Mouse (Mus musculus) MEL (cell line): ENCODE measurements around the gene Pik3cg. TPM values are rescaled to one million over a fixed set of nuclear protein-coding genes. Genes with fewer than 3 reads are reported as not detected.
"Not testable (repeated sequence)": the region's sequence is repeated elsewhere in the genome, so short reads cannot be mapped to it uniquely, and the experiment has no call there.

ENCODE experiments used
- DNase-seq: peaks from one replicate; pipeline ENCODE4 v3.0.0; 2011; ENCODE audit warnings: low read depth, low spot score
- H3K27ac ChIP-seq: 2 replicates; pipeline ENCODE4 v1.5.1; 2012; ENCODE audit warnings: low read depth, mild to moderate bottlenecking, control low read depth, low read length, moderate library complexity; ENCODE audit not compliant: control insufficient read depth
- H3K27me3 ChIP-seq, 2 experiments: fragments of 150-350 bp in 1 of 2; sonication (generic) in 1 of 2; 2 replicates each; pipeline ENCODE4 v1.6.1; 2012; ENCODE audit warnings: low read length in 2 of 2, mild to moderate bottlenecking in 2 of 2, improper control_type of control experiment in 1 of 2, moderate library complexity in 1 of 2; ENCODE audit not compliant: insufficient read depth in 2 of 2, control insufficient read depth in 1 of 2
- H3K36me3 ChIP-seq, 2 experiments: 2 replicates each; pipeline ENCODE4 v1.6.1; 2012 to 2014; ENCODE audit warnings: low read length in 2 of 2, improper control_type of control experiment in 1 of 2, inconsistent platforms in 1 of 2, mild to moderate bottlenecking in 1 of 2; ENCODE audit not compliant: insufficient read depth in 2 of 2, control insufficient read depth in 1 of 2
- H3K4me1 ChIP-seq, 2 experiments: fragments of 150-350 bp in 1 of 2; sonication (generic) in 1 of 2; 2 replicates each; pipeline ENCODE4 v1.6.1; 2012; ENCODE audit warnings: low read length in 2 of 2, improper control_type of control experiment in 1 of 2, mild to moderate bottlenecking in 1 of 2; ENCODE audit not compliant: insufficient read depth in 2 of 2, control insufficient read depth in 1 of 2
- H3K4me3 ChIP-seq, 2 experiments: fragments of 150-350 bp in 1 of 2; sonication (generic) in 1 of 2; 2 replicates each; pipeline ENCODE4 v1.5.1; 2012; ENCODE audit warnings: low read depth in 2 of 2, low read length in 2 of 2, mild to moderate bottlenecking in 2 of 2, moderate library complexity in 2 of 2, control low read depth in 1 of 2, improper control_type of control experiment in 1 of 2; ENCODE audit not compliant: control insufficient read depth in 1 of 2, insufficient read depth in 1 of 2
- H3K79me2 ChIP-seq: 2 replicates; pipeline ENCODE4 v1.6.1; 2012; ENCODE audit warnings: mild to moderate bottlenecking, low read length, moderate library complexity; ENCODE audit not compliant: control insufficient read depth, poor library complexity, insufficient read depth
- H3K9ac ChIP-seq: 2 replicates; pipeline ENCODE4 v1.6.1; 2012; ENCODE audit warnings: low read depth, mild to moderate bottlenecking, control low read depth, low read length, moderate library complexity; ENCODE audit not compliant: control insufficient read depth, poor library complexity, severe bottlenecking
- H3K9me3 ChIP-seq: fragments of 150-350 bp; sonication (generic); replicated peaks from 2 replicates; pipeline ENCODE4 v1.6.1; 2012; ENCODE audit warnings: mild to moderate bottlenecking, low read length, improper control_type of control experiment, moderate library complexity; ENCODE audit not compliant: insufficient read depth
- CHD1 ChIP-seq: IDR thresholded peaks from 2 replicates; pipeline ENCODE4 v1.6.1; 2012; ENCODE audit warnings: low read depth, mild to moderate bottlenecking, inconsistent platforms, low read length, improper control_type of control experiment
- CHD2 ChIP-seq: IDR thresholded peaks from 2 replicates; pipeline ENCODE4 v1.6.1; 2011; ENCODE audit warnings: low read length, improper control_type of control experiment
- CTCF ChIP-seq, 3 experiments: IDR thresholded peaks in 2 of 3; conservative IDR thresholded peaks in 1 of 3; 2 replicates each; pipeline ENCODE4 v1.5.1; 2011 to 2012; ENCODE audit warnings: low read length in 3 of 3, low read depth in 2 of 3, mild to moderate bottlenecking in 2 of 3, improper control_type of control experiment in 1 of 3, inconsistent platforms in 1 of 3, mixed read lengths in 1 of 3, moderate library complexity in 1 of 3; ENCODE audit not compliant: control insufficient read depth in 1 of 3, insufficient read depth in 1 of 3, poor library complexity in 1 of 3, severe bottlenecking in 1 of 3
- GATA1 ChIP-seq: IDR thresholded peaks from 2 replicates; pipeline ENCODE4 v1.6.1; 2011; ENCODE audit warnings: low read depth, low read length, improper control_type of control experiment
- HCFC1 ChIP-seq: IDR thresholded peaks from 2 replicates; pipeline ENCODE4 v1.6.1; 2012; ENCODE audit warnings: low read depth, mild to moderate bottlenecking, inconsistent platforms, low read length, improper control_type of control experiment, moderate library complexity
- JUND ChIP-seq: IDR thresholded peaks from 2 replicates; pipeline ENCODE4 v1.6.1; 2011; ENCODE audit warnings: low read depth, mild to moderate bottlenecking, improper control_type of control experiment, low read length
- KAT2A ChIP-seq: conservative IDR thresholded peaks from 2 replicates; pipeline ENCODE4 v1.6.1; 2012; ENCODE audit warnings: low read depth, low read length, improper control_type of control experiment, inconsistent platforms
- MAFK ChIP-seq: IDR thresholded peaks from 2 replicates; pipeline ENCODE4 v1.6.1; 2011; ENCODE audit warnings: low read depth, mild to moderate bottlenecking, low read length, improper control_type of control experiment, borderline replicate concordance
- MAX ChIP-seq: IDR thresholded peaks from 2 replicates; pipeline ENCODE4 v1.6.1; 2011; ENCODE audit warnings: low read length, improper control_type of control experiment
- MAZ ChIP-seq: IDR thresholded peaks from 2 replicates; pipeline ENCODE4 v1.6.1; 2012; ENCODE audit warnings: low read depth, mild to moderate bottlenecking, inconsistent platforms, low read length, improper control_type of control experiment
- MEF2A ChIP-seq: IDR thresholded peaks from 2 replicates; pipeline ENCODE4 v1.6.1; 2014; ENCODE audit warnings: low read depth, mild to moderate bottlenecking, inconsistent platforms, low read length, improper control_type of control experiment; ENCODE audit not compliant: poor library complexity, insufficient replicate concordance, severe bottlenecking; ENCODE audit errors: extremely low read depth
- MXI1 ChIP-seq: IDR thresholded peaks from 2 replicates; pipeline ENCODE4 v1.6.1; 2011; ENCODE audit warnings: mild to moderate bottlenecking, low read depth, low read length, improper control_type of control experiment
- MYC ChIP-seq: IDR thresholded peaks from 2 replicates; pipeline ENCODE4 v1.6.1; 2011; ENCODE audit warnings: low read depth, mild to moderate bottlenecking, low read length, improper control_type of control experiment, moderate library complexity
- NELFE ChIP-seq: IDR thresholded peaks from 2 replicates; pipeline ENCODE4 v1.6.1; 2011; ENCODE audit warnings: low read depth, low read length, improper control_type of control experiment
- POLR2A ChIP-seq, 2 experiments: IDR thresholded peaks; 2 replicates each; pipeline ENCODE4 v1.6.1; 2011 to 2012; ENCODE audit warnings: low read length in 2 of 2, mild to moderate bottlenecking in 2 of 2, control low read depth in 1 of 2, improper control_type of control experiment in 1 of 2, low read depth in 1 of 2, moderate library complexity in 1 of 2; ENCODE audit not compliant: control insufficient read depth in 1 of 2, insufficient read depth in 1 of 2, poor library complexity in 1 of 2
- POLR2AphosphoS2 ChIP-seq: IDR thresholded peaks from 2 replicates; pipeline ENCODE4 v1.6.1; 2011; ENCODE audit warnings: low read length, improper control_type of control experiment
- RAD21 ChIP-seq: IDR thresholded peaks from 2 replicates; pipeline ENCODE4 v1.6.1; 2011; ENCODE audit warnings: mild to moderate bottlenecking, low read depth, low read length, improper control_type of control experiment
- SIN3A ChIP-seq: IDR thresholded peaks from 2 replicates; pipeline ENCODE4 v1.6.1; 2012; ENCODE audit warnings: low read length, improper control_type of control experiment, inconsistent platforms
- SMC3 ChIP-seq: IDR thresholded peaks from 2 replicates; pipeline ENCODE4 v1.6.1; 2011; ENCODE audit warnings: low read depth, low read length, improper control_type of control experiment
- TBP ChIP-seq: IDR thresholded peaks from 2 replicates; pipeline ENCODE4 v1.8.0; 2011; ENCODE audit warnings: low read depth, low read length, improper control_type of control experiment
- TCF12 ChIP-seq: IDR thresholded peaks from 2 replicates; pipeline ENCODE4 v1.6.1; 2014; ENCODE audit warnings: low read depth, mild to moderate bottlenecking, inconsistent platforms, low read length, improper control_type of control experiment, moderate library complexity
- USF2 ChIP-seq, 2 experiments: IDR thresholded peaks; 2 replicates each; pipeline ENCODE4 v1.6.1; 2011 to 2012; ENCODE audit warnings: improper control_type of control experiment in 2 of 2, low read length in 2 of 2, borderline replicate concordance in 1 of 2, inconsistent platforms in 1 of 2, low read depth in 1 of 2, mild to moderate bottlenecking in 1 of 2; ENCODE audit not compliant: insufficient read depth in 1 of 2
- ZC3H11A ChIP-seq: IDR thresholded peaks from 2 replicates; pipeline ENCODE4 v1.6.1; 2012; ENCODE audit warnings: low read depth, mild to moderate bottlenecking, inconsistent platforms, low read length, improper control_type of control experiment
- ZKSCAN1 ChIP-seq: IDR thresholded peaks from 2 replicates; pipeline ENCODE4 v1.6.1; 2012; ENCODE audit warnings: low read depth, mild to moderate bottlenecking, inconsistent platforms, low read length, improper control_type of control experiment, moderate library complexity
- ZNF384 ChIP-seq: IDR thresholded peaks from 2 replicates; pipeline ENCODE4 v1.6.1; 2012; ENCODE audit warnings: low read depth, mild to moderate bottlenecking, inconsistent platforms, low read length, improper control_type of control experiment
- polyA plus RNA-seq, 2 experiments: library from polyadenylated mRNA; stranded (reverse) in 1 of 2; unstranded in 1 of 2; fragments of >175 nt in 1 of 2; fragments of >200 nt in 1 of 2; gene quantifications; 2 replicates each; pipeline versions ENCODE4 v1.2.1 to v1.2.4; 2012; ENCODE audit warnings: low replicate concordance in 2 of 2, low read depth in 1 of 2; ENCODE audit not compliant: insufficient read length in 2 of 2, insufficient read depth in 1 of 2, missing spikeins in 1 of 2
- total RNA-seq: library from RNA; depleted of rRNA; stranded (reverse); fragments of 300-350 nt; gene quantifications from 2 replicates; pipeline ENCODE4 v1.2.3, GENCODE M21; 2012

Pik3cg gene
- total and polyA plus RNA-seq, 3 experiments: 4.9 to 8.5 TPM; not detected in 1

GRCm38 (mm10) chr12:32245566-32246233 lies 37.2 kb upstream of the Pik3cg start:
- Histone ChIP-seq H3K27ac (no peak overlapping the region), H3K36me3 (no peaks in the 10 kb centered on the region), H3K9ac (no peak overlapping the region), H3K4me1 (no peaks in the 10 kb centered on the region), H3K27me3 (no peaks in the 10 kb centered on the region; a peak in 1 of 4 replicates), H3K9me3 (no peaks in the 10 kb centered on the region), H3K4me3 (no peak overlapping the region), H3K79me2 (no peaks in the 10 kb centered on the region)
- peak; percentile 98 for TF ChIP-seq ZC3H11A
- no peak for TF ChIP-seq MAFK
- TF ChIP-seq MEF2A: no peak
- peak; percentile 44; the same call in 1 of the 2 replicates for TF ChIP-seq SIN3A
- TF ChIP-seq MAZ: no peak
- TF ChIP-seq NELFE: no peak
- TF ChIP-seq MXI1: no peak
- TF ChIP-seq USF2 (IDR thresholded peaks at IDR 0.05; ENCODE audit: borderline replicate concordance in 1 of 2, insufficient read depth in 1 of 2, low read depth in 1 of 2, low read length in 2 of 2): no peak
- TF ChIP-seq CTCF (IDR thresholded peaks at IDR 0.05 in 2 of 3, conservative IDR thresholded peaks at IDR 0.05 in 1 of 3; ENCODE audit: control insufficient read depth in 1 of 3, insufficient read depth in 1 of 3, low read depth in 2 of 3, low read length in 3 of 3, poor library complexity in 1 of 3, severe bottlenecking in 1 of 3): peak in 2 of 3 experiments; percentile 80 to 97; a peak in 4 of 6 replicates
- no peak for TF ChIP-seq CHD1
- TF ChIP-seq MAX: no peak
- peak; percentile 100 for TF ChIP-seq RAD21
- TF ChIP-seq CHD2: no peak
- TF ChIP-seq SMC3: peak; percentile 99
- TF ChIP-seq POLR2AphosphoS2: no peak
- no peak for TF ChIP-seq JUND
- TF ChIP-seq ZKSCAN1: no peak
- TF ChIP-seq KAT2A: no peak
- no peak for TF ChIP-seq TBP
- no peak for TF ChIP-seq GATA1
- no peak for TF ChIP-seq POLR2A (IDR thresholded peaks at IDR 0.05; ENCODE audit: control insufficient read depth in 1 of 2, insufficient read depth in 1 of 2, low read depth in 1 of 2, low read length in 2 of 2, poor library complexity in 1 of 2)
- peak; percentile 59 for DNase-seq

GRCm38 (mm10) chr12:32243586-32243985 lies 35.1 kb upstream of the Pik3cg start:
- H3K4me1 ChIP-seq: no peaks in the 10 kb centered on the region
- TF ChIP-seq SMC3 (no peak), MAX (no peak), ZNF384 (no peak), TCF12 (no peak), MYC (no peak), HCFC1 (no peak)
- no peaks in the 10 kb centered on the region; a peak in 1 of 4 replicates for H3K27me3 ChIP-seq
- H3K4me3 ChIP-seq: no peak overlapping the region
- no peak overlapping the region for H3K27ac ChIP-seq
- H3K79me2 ChIP-seq: no peaks in the 10 kb centered on the region
- DNase-seq: no peak
- H3K9me3 ChIP-seq: no peaks in the 10 kb centered on the region
- no peak overlapping the region for H3K9ac ChIP-seq
- no peaks in the 10 kb centered on the region for H3K36me3 ChIP-seq

GRCm38 (mm10) chr12:32239134-32239533 lies 30.7 kb upstream of the Pik3cg start:
- H3K36me3 ChIP-seq, H3K79me2 ChIP-seq, H3K9ac ChIP-seq, H3K4me3 ChIP-seq, DNase-seq, H3K4me1 ChIP-seq, H3K27me3 ChIP-seq, H3K9me3 ChIP-seq, H3K27ac ChIP-seq: not testable (repeated sequence)
